18 mouse cellular contexts compared by ENCODE assay signal in genomic region chr16:44212703-44213102, GRCm38 (mm10). TPM values are rescaled to one million over a fixed set of nuclear protein-coding genes. Genes with fewer than 3 reads are reported as not detected.
DNase-seq lines count a peak whose midpoint lies in the region; ATAC-seq lines count a peak whose summit lies in the region.
"Had no signal": no experiment of that assay in that cellular context is flagged by ENCODE, and none has a peak within 500 bp of the region (broad histone marks: within the 10 kb centered on the region; RNA-seq: fewer than 3 reads in every experiment).

No protein-coding gene starts in this region.

- WGBS in heart, embryonic 10.5 days = 89% methylated on average over 7 of the region's 7 CpGs

- peak; percentile 54 for ATAC-seq in neutrophil, adult 5-6 weeks (ENCODE audit: extremely low read depth, insufficient number of reproducible peaks, low FRiP score, poor library complexity, severe bottlenecking)
- ATAC-seq: activated CD4-positive, CD25-positive, alpha-beta regulatory T cell, adult 4 months; CD4-positive, CD25-positive, alpha-beta regulatory T cell, adult 4 months; forebrain, embryonic 13.5 days; forebrain, postnatal 0 days had no signal

- peaks cover 82% of the 10 kb centered on the region for H3K36me3 ChIP-seq in heart, embryonic 10.5 days

- DNase-seq in heart, adult 11 months = peak; percentile 81
- no peak for DNase-seq in heart, embryonic 10.5 days (ENCODE audit: low spot score)
- peak; percentile 74 to 76 for DNase-seq in spleen, postnatal 36 days (ENCODE audit: low spot score in 2 of 2)
- DNase-seq in spleen, postnatal 10 days (ENCODE audit: low spot score in 2 of 2) = no peak
- DNase-seq in right cerebral cortex, postnatal 36 days (ENCODE audit: low spot score in 2 of 2) = no peak
- DNase-seq: adrenal gland, postnatal 14 days; cerebellum, adult 11-12 months; cerebellum, adult 9-10 months; cerebellum, postnatal 25 days; forebrain, postnatal 0 days; gastrocnemius, postnatal 14 days; heart, postnatal 36 days had no signal

- H3K27ac ChIP-seq in heart, embryonic 10.5 days = no peak overlapping the region
- H3K27ac ChIP-seq: forebrain, embryonic 13.5 days; heart, embryonic 13.5 days; hindbrain, embryonic 15.5 days had no signal

- H3K4me3 ChIP-seq in heart, embryonic 10.5 days = no peak overlapping the region
- H3K4me3 ChIP-seq: forebrain, embryonic 13.5 days; heart, embryonic 13.5 days; hindbrain, embryonic 15.5 days had no signal

- H3K27me3 ChIP-seq in heart, embryonic 10.5 days (ENCODE audit: insufficient read depth, poor library complexity, severe bottlenecking) = no peaks in the 10 kb centered on the region
- H3K27me3 ChIP-seq: forebrain, embryonic 13.5 days; heart, embryonic 13.5 days; hindbrain, embryonic 15.5 days had no signal

- peaks cover 6% of the 10 kb centered on the region; the same call in 1 of the 2 replicates for H3K4me1 ChIP-seq in heart, embryonic 10.5 days
- H3K4me1 ChIP-seq: forebrain, embryonic 13.5 days; hindbrain, embryonic 15.5 days had no signal

- no peaks in the 10 kb centered on the region for H3K9me3 ChIP-seq in heart, embryonic 10.5 days
- H3K9me3 ChIP-seq: forebrain, embryonic 13.5 days; heart, embryonic 13.5 days; hindbrain, embryonic 15.5 days had no signal

RNA-seq across cellular contexts. Expression of gene Usf3, which starts 39.7 kb away (rescaled TPM):
- polyA plus RNA-seq in heart, embryonic 10.5 days (2016; fragmentation: Nextera tagmentation; extraction: Ambion mirVana) = 2.4 and 2.8 TPM in 2 replicates
- total RNA-seq in neutrophil, adult 5-6 weeks (2017) = 33.9 and 38.1 TPM in 2 replicates

Comparison
In these comparisons a context has a peak if more than half of its experiments do, and no peak if none do; other contexts are left out.
1. DNase-seq: peak in heart, adult 11 months (single experiment) and spleen, postnatal 36 days (2 of 2); none in heart, embryonic 10.5 days (single experiment), spleen, postnatal 10 days (0 of 2) and right cerebral cortex, postnatal 36 days (0 of 2).